Comparison of ENCODE assay signal across 8 mouse cellular contexts in the genomic region with DNA sequence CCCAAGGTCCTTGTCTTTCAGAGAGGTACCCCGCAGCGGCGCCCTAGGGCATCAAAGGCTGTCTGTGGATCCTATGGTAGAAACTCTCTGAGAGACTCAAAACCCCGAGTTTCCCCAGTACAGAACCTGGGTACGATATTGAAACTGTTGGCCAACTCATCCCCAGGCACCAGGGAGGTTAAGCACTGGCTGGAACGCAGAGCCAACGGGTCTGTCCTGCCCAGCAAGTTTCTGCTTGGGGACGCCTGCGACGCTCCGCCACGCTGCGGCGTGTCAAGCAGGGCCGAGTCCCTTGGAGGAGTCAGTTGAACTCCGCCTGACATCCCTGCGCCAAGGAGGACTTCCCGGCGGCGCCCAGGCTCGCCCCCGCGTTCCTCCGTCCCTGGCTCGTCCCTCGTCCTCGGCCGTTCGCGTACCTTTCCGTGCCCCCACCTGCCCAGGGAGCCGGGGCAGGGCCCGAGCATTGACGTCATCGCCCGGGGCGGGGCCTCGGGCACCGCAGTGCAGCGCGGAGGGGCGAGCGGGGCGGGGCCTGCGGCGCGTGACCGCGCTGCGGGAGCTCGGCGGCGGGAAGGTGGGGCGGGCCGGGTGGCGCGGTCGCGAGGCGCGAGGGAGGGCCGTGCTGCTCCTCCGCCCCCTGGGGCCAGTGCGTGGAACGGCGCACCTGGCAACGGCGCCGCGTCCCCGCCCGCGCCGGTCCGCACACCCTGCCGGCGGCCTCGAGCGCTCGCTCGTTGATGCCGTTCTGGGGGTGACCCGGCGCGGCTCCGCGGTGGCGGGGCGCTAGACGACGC. TPM values are rescaled to one million over a fixed set of nuclear protein-coding genes. Genes with fewer than 3 reads are reported as not detected.
DNase-seq lines count a peak whose midpoint lies in the region; ATAC-seq lines count a peak whose summit lies in the region.

Gene Cds1 (plus strand): TSS at position 577 of the 794 bp plus-strand sequence.

- peaks cover 89% of the 10 kb centered on the region for H3K27me3 ChIP-seq in hindbrain, embryonic 13.5 days

- peak; percentile 92 for ATAC-seq in hindbrain, embryonic 13.5 days (ENCODE audit: low FRiP score)

- no peaks in the 10 kb centered on the region for H3K9me3 ChIP-seq in hindbrain, embryonic 13.5 days

- DNase-seq in ZHBTc4 (ENCODE audit: low read depth, low spot score), result peak; percentile 85
- DNase-seq in cerebellum, postnatal 14 days, result peak; percentile 87 to 94
- DNase-seq in frontal cortex, postnatal 36 days (ENCODE audit: low spot score in 2 of 2), result peak; percentile 84 to 87
- DNase-seq in left cerebral cortex, adult 11 months (ENCODE audit: low spot score), result peak; percentile 70
- DNase-seq in lung, postnatal 25 days (ENCODE audit: low spot score), result peak; percentile 83
- DNase-seq in retina, postnatal 1 day, result peak; percentile 83
- DNase-seq in thymus, postnatal 4 days, result peak; percentile 80

- peak within 1 kb of the TSS; percentile 86 for H3K4me2 ChIP-seq in hindbrain, embryonic 13.5 days

- H3K27ac ChIP-seq in hindbrain, embryonic 13.5 days, result no peak within 1 kb of the TSS

- peaks cover 7% of the 10 kb centered on the region for H3K4me1 ChIP-seq in hindbrain, embryonic 13.5 days (replicated peaks)

- H3K9ac ChIP-seq in hindbrain, embryonic 13.5 days, result peak within 1 kb of the TSS; percentile 71

- no peaks in the 10 kb centered on the region for H3K36me3 ChIP-seq in hindbrain, embryonic 13.5 days

- under 1% methylated on average over 74 of the region's 91 CpGs for WGBS in hindbrain, embryonic 13.5 days

- H3K4me3 ChIP-seq in hindbrain, embryonic 13.5 days, result peak within 1 kb of the TSS; percentile 68

RNA-seq across cellular contexts. Expression of gene Cds1, which starts in this region (rescaled TPM):
- 3.6 and 4.0 TPM in 2 replicates for polyA plus RNA-seq in hindbrain, embryonic 13.5 days (2015; fragmentation: Nextera tagmentation; extraction: Ambion mirVana)
